Mouse (Mus musculus) testis, adult 2 months (tissue): ENCODE results near the gene Foxp1. TPM values are rescaled to one million over a fixed set of nuclear protein-coding genes. Genes with fewer than 3 reads are reported as not detected.
A peak's percentile ranks its signal among the peaks of the same experiment; 100 is the strongest.

Experiments
- H3K27ac ChIP-seq: fragments of 200-500 bp; 2 replicates; pipeline ENCODE4 v1.5.1; 2012; ENCODE audit warnings: low read depth, low read length; ENCODE audit not compliant: control insufficient read depth, insufficient read depth
- H3K27me3 ChIP-seq: fragments of 200-500 bp; 2 replicates; pipeline ENCODE4 v1.6.1; 2012; ENCODE audit warnings: mild to moderate bottlenecking, low read length, moderate library complexity; ENCODE audit not compliant: control insufficient read depth, insufficient read depth
- H3K36me3 ChIP-seq: fragments of 200-500 bp; 2 replicates; pipeline ENCODE4 v1.6.1; 2012; ENCODE audit warnings: mild to moderate bottlenecking, low read length; ENCODE audit not compliant: control insufficient read depth, insufficient read depth
- H3K4me1 ChIP-seq: fragments of 200-500 bp; 2 replicates; pipeline ENCODE4 v1.6.1; 2012; ENCODE audit warnings: low read length; ENCODE audit not compliant: control insufficient read depth, insufficient read depth
- H3K4me3 ChIP-seq: fragments of 200-500 bp; 2 replicates; pipeline ENCODE4 v1.5.1; 2012; ENCODE audit warnings: low read depth, mild to moderate bottlenecking, low read length, moderate library complexity, mixed read lengths; ENCODE audit not compliant: control insufficient read depth
- CTCF ChIP-seq: fragments of 200-500 bp; IDR thresholded peaks from 2 replicates; pipeline ENCODE4 v1.5.1; 2012; ENCODE audit warnings: low read depth, mild to moderate bottlenecking, inconsistent platforms, low read length, moderate library complexity; ENCODE audit not compliant: control insufficient read depth, insufficient read depth, insufficient replicate concordance
- POLR2A ChIP-seq: fragments of 200-500 bp; IDR thresholded peaks from 2 replicates; pipeline ENCODE4 v1.6.1; 2012; ENCODE audit warnings: low read depth, mild to moderate bottlenecking, inconsistent platforms, low read length, moderate library complexity; ENCODE audit not compliant: control insufficient read depth
- polyA plus RNA-seq: library from polyadenylated mRNA; depleted of rRNA; stranded (reverse); fragments of >200 nt; gene quantifications from 2 replicates; pipeline ENCODE4 v1.2.3, GENCODE M21; 2012

Foxp1 gene
- polyA plus RNA-seq, 1 experiment, result 34.8 TPM

GRCm38 (mm10) chr6:99009771-99010170, 512.8 kb downstream of the Foxp1 start:
- H3K36me3 ChIP-seq, result no peaks in the 10 kb centered on the region
- H3K27ac ChIP-seq, result no peak overlapping the region
- no peak overlapping the region for H3K4me3 ChIP-seq
- no peak for TF ChIP-seq CTCF
- TF ChIP-seq POLR2A, result no peak
- no peaks in the 10 kb centered on the region for H3K4me1 ChIP-seq
- no peaks in the 10 kb centered on the region for H3K27me3 ChIP-seq

DNA sequence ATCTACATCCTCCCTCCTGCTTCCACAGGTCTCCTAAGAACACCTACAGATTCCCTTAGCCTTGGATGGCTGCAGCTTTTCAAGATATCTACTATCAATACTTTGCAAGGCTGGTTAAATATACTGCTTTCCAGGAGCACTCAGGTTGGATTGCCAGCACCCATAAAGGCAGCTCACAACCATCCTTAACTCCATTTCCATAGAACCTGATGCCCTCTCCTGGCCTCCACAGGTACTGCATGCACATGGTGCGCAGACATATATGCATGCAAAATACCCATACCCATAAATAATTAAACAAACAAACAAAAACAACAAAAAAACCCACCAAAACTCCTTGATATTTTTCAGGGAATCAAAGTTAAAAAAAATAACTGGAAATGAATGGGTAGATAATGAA, 514.0 kb downstream of the Foxp1 start:
- TF ChIP-seq CTCF, result peak; percentile 33; the same call in 1 of the 2 replicates
- TF ChIP-seq POLR2A, result no peak
- Histone ChIP-seq H3K27me3 (no peaks in the 10 kb centered on the region), H3K4me3 (no peak overlapping the region), H3K27ac (no peak overlapping the region), H3K4me1 (no peaks in the 10 kb centered on the region), H3K36me3 (no peaks in the 10 kb centered on the region)

- no peaks in the 10 kb centered on the region for H3K27me3 ChIP-seq
- no peak overlapping the region for H3K4me3 ChIP-seq
- H3K4me1 ChIP-seq, result no peaks in the 10 kb centered on the region
- no peak overlapping the region for H3K27ac ChIP-seq
- no peaks in the 10 kb centered on the region for H3K36me3 ChIP-seq
- TF ChIP-seq POLR2A (no peak), CTCF (no peak)
Measured at GRCm38 (mm10) chr6:99007542-99007941, 515.0 kb downstream of the Foxp1 start.

DNA sequence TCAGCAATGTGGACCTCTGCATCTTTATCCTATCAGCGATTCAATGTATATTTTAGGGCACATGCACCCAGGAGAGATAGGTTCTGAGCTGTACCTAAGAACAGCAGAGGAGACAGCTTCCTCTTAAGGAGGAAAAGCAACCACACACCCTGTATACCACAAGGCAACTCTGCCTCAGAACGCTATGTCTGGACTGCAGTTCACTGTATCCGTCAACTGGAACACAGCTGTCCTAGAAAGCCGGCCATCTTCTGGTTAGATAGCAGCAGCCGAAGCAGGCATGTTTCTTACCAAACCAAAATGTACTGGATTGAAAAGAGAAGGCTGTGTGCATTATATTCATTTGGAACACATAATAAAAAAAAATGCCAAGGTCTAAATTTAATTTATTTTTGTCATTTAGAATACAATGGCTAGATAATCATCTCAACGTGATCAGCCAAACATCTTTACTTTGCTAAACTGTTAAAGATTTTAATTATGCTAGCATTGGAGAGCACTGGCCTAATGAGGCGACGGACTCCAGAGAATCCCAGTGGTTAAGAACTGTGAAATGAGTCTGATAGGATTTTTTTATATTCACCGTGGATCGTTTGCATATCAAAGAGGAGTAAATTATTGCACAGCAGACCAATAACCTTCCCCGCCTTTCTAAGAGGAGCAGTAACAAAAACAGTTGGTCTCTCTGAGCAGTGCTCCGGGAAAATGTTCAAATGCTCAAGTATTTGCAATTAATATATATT, 518.1 kb downstream of the Foxp1 start:
- Histone ChIP-seq H3K27ac (no peak overlapping the region), H3K36me3 (no peaks in the 10 kb centered on the region), H3K4me1 (no peaks in the 10 kb centered on the region), H3K27me3 (no peaks in the 10 kb centered on the region), H3K4me3 (no peak overlapping the region)
- no peak for TF ChIP-seq POLR2A
- TF ChIP-seq CTCF, result no peak

DNA sequence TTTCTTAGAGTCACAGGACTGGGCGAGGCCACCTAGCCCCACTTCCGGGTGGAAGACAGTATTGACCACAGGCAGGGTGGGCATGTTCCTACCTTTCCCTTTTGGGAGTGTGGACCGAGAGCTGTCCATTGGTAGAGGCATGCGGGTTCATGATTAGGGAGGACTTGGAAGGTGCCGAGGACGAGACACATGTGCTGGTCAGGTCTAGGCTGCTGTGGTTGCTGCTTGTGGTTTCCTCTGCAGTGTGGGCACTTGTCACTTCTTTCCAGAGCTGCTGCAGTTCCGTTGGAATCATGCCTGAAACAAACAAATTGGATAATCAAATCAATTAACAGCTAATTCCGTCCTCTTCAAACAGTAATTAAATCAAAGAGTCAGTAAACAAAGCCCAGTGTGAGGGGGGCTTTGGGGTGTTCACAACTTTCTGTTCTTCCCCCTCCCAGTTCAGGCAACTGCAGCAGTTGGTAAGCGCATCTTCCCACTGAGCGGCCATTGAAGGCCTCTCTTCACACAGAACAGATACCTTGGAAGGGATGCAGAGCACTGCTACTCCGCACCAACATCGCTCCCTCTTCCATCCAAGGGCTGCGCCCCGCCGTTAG, 519.3 kb downstream of the Foxp1 start:
- Histone ChIP-seq H3K4me3 (no peak overlapping the region), H3K4me1 (no peaks in the 10 kb centered on the region), H3K27me3 (no peaks in the 10 kb centered on the region), H3K27ac (no peak overlapping the region), H3K36me3 (no peaks in the 10 kb centered on the region)
- no peak for TF ChIP-seq POLR2A
- TF ChIP-seq CTCF, result no peak

- Histone ChIP-seq H3K4me3 (no peak overlapping the region), H3K27me3 (no peaks in the 10 kb centered on the region), H3K36me3 (no peaks in the 10 kb centered on the region), H3K4me1 (no peaks in the 10 kb centered on the region), H3K27ac (no peak overlapping the region)
- no peak for TF ChIP-seq CTCF
- TF ChIP-seq POLR2A, result no peak
Measured at GRCm38 (mm10) chr6:99001637-99002036, 520.9 kb downstream of the Foxp1 start.

DNA sequence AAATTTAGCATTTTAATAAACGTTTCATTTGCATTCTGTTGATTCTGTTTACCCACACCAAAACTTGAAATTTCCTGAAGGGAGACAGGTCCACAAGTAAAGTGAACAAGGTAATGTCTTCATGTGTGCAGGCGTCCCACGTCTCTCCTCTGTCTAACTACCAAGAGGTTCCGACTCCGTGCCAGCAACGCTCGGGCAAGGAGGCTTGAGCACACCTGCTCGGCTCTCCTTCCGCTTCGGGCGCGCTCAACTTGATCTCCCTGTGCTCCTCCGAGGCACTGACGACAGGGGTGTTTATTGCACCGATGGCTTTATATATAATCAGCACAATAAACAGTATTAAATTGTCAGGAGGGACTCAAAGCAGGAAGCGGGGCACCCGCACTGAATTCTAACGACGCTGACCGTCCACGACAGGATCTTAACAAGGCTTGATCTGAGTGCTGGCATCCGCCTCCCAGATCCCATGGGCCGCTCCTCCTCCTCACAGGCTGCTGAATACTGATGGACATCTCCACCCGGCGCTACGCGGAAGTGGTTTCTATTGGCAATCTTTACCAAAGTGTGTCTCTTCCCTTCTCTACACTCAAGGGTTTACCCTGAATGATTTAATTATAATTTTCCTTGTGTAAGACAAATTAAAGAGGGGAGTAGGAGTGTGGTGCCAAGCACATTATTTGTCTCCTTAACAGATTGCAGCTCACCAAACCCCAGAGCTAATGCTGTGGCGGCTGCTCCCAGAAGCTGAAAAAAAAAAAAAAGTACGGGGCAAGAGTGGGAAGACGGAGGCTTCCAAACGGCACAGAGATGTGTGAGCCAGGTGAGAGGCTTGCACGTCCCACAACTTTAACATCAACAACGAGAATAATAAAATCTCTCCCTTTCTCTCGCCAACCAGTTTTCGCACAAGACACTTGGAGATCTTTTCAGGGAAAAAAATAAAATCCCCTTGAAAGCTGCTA, 523.3 kb downstream of the Foxp1 start:
- Histone ChIP-seq H3K4me1 (no peaks in the 10 kb centered on the region), H3K36me3 (no peaks in the 10 kb centered on the region), H3K4me3 (no peak overlapping the region), H3K27me3 (no peaks in the 10 kb centered on the region), H3K27ac (no peak overlapping the region)
- no peak for TF ChIP-seq CTCF
- no peak for TF ChIP-seq POLR2A
